Mouse (Mus musculus) limb, embryonic 10.5 days (tissue): ENCODE measurements around the gene Lgi4. TPM values are rescaled to one million over a fixed set of nuclear protein-coding genes. Genes with fewer than 3 reads are reported as not detected.

ENCODE experiments used
- DNase-seq: peaks from one replicate; pipeline ENCODE4 v3.0.0-alpha.2; 2017; ENCODE audit warnings: low spot score
- H3K27ac ChIP-seq: fragments of 300-500 bp; sonication (generic); 2 replicates; pipeline ENCODE4 v1.5.1; 2016; ENCODE audit warnings: mild to moderate bottlenecking
- H3K27me3 ChIP-seq: fragments of 300-500 bp; sonication (generic); 2 replicates; pipeline ENCODE4 v1.6.1; 2016; ENCODE audit warnings: low read depth, mild to moderate bottlenecking; ENCODE audit not compliant: poor library complexity, severe bottlenecking
- H3K36me3 ChIP-seq: fragments of 300-500 bp; sonication (generic); 2 replicates; pipeline ENCODE4 v1.6.1; 2016; ENCODE audit warnings: mild to moderate bottlenecking, moderate library complexity
- H3K4me1 ChIP-seq: fragments of 300-500 bp; sonication (generic); 2 replicates; pipeline ENCODE4 v1.6.1; 2016
- H3K4me3 ChIP-seq: fragments of 300-500 bp; sonication (generic); 2 replicates; pipeline ENCODE4 v1.5.1; 2016; ENCODE audit warnings: mild to moderate bottlenecking, moderate library complexity
- H3K9me3 ChIP-seq: fragments of 300-500 bp; sonication (generic); replicated peaks from 2 replicates; pipeline ENCODE4 v1.6.1; 2016; ENCODE audit warnings: mild to moderate bottlenecking
- WGBS: fragments of 180-500 bp; shearing (Covaris S2); methylation state at CpG from one replicate; pipeline ENCODE4 v1.1.7; 2016; 5-methylcytosine and 5-hydroxymethylcytosine counted together
- polyA plus RNA-seq: library from polyadenylated mRNA; unstranded; fragments of >200 nt; fragmentation: Nextera tagmentation; extraction: Ambion mirVana; gene quantifications from 2 replicates; pipeline ENCODE4 v1.2.1, GENCODE M21; 2016

The Lgi4 gene
- polyA plus RNA-seq, 1 experiment from 2014 or later: 0.16 TPM

- H3K27me3 ChIP-seq: peaks cover 67% of the 10 kb centered on the region
- 47% methylated on average over 8 of the region's 8 CpGs for WGBS
These were observed 18.1 kb upstream of the Lgi4 start for GRCm38 (mm10) chr7:31041023-31041407.

GRCm38 (mm10) chr7:31041662-31042315, 17.4 kb upstream of the Lgi4 start:
- Histone ChIP-seq H3K4me1 (peaks cover 13% of the 10 kb centered on the region), H3K27me3 (peaks cover 71% of the 10 kb centered on the region), H3K9me3 (no peaks in the 10 kb centered on the region), H3K4me3 (peak overlapping the region; percentile 39), H3K36me3 (no peaks in the 10 kb centered on the region), H3K27ac (peak overlapping the region; percentile 12; the same call in 1 of the 2 replicates)
- WGBS: 2% methylated on average over 28 of the region's 28 CpGs
- DNase-seq: no peak

More at GRCm38 (mm10) chr7:31041023-31041407, 18.1 kb upstream of the Lgi4 start:
- H3K27ac ChIP-seq: no peak overlapping the region
- H3K36me3 ChIP-seq: no peaks in the 10 kb centered on the region
- peaks cover 13% of the 10 kb centered on the region for H3K4me1 ChIP-seq
- no peaks in the 10 kb centered on the region for H3K9me3 ChIP-seq
- DNase-seq: no peak
- H3K4me3 ChIP-seq: peak overlapping the region; percentile 39; the same call in 1 of the 2 replicates

- H3K4me3 ChIP-seq: peak within 1 kb of the TSS; percentile 39
- WGBS: 37% methylated on average over 10 of the region's 10 CpGs
- peak within 1 kb of the TSS; percentile 12; the same call in 1 of the 2 replicates for H3K27ac ChIP-seq
- peaks cover 75% of the 10 kb centered on the region for H3K27me3 ChIP-seq
- peaks cover 13% of the 10 kb centered on the region for H3K4me1 ChIP-seq
- no peaks in the 10 kb centered on the region for H3K9me3 ChIP-seq
- no peaks in the 10 kb centered on the region for H3K36me3 ChIP-seq
- DNase-seq: no peak
These were observed 16.7 kb upstream of the Lgi4 start, which contains the start of gene Fxyd5 for GRCm38 (mm10) chr7:31042431-31042910. TSS of gene Fxyd5 (minus strand) at chr7:31042481.

- H3K27me3 ChIP-seq: peaks cover 92% of the 10 kb centered on the region
- H3K9me3 ChIP-seq: no peaks in the 10 kb centered on the region
- DNase-seq: no peak
- 20% methylated on average over 5 of the region's 5 CpGs for WGBS
- H3K4me3 ChIP-seq: peak overlapping the region; percentile 37
- H3K27ac ChIP-seq: no peak overlapping the region
- peaks cover 42% of the 10 kb centered on the region for H3K4me1 ChIP-seq
- no peaks in the 10 kb centered on the region for H3K36me3 ChIP-seq
These were observed 9.9 kb upstream of the Lgi4 start for GRCm38 (mm10) chr7:31049135-31049845.

- peaks cover 92% of the 10 kb centered on the region for H3K27me3 ChIP-seq
- H3K27ac ChIP-seq: no peak overlapping the region
- peaks cover 47% of the 10 kb centered on the region for H3K4me1 ChIP-seq
- peak overlapping the region; percentile 37 for H3K4me3 ChIP-seq
- DNase-seq: no peak
- 2% methylated on average over 12 of the region's 15 CpGs for WGBS
- H3K9me3 ChIP-seq: no peaks in the 10 kb centered on the region
- H3K36me3 ChIP-seq: no peaks in the 10 kb centered on the region
These were observed 9.3 kb upstream of the Lgi4 start for GRCm38 (mm10) chr7:31049846-31050281.

GRCm38 (mm10) chr7:31050487-31050886, 8.7 kb upstream of the Lgi4 start:
- Histone ChIP-seq H3K9me3 (no peaks in the 10 kb centered on the region), H3K4me3 (peak overlapping the region; percentile 37), H3K36me3 (no peaks in the 10 kb centered on the region), H3K27me3 (peaks cover 89% of the 10 kb centered on the region), H3K27ac (no peak overlapping the region), H3K4me1 (peaks cover 54% of the 10 kb centered on the region)
- no peak for DNase-seq
- WGBS: 8% methylated on average over 6 of the region's 6 CpGs

- Histone ChIP-seq H3K36me3 (no peaks in the 10 kb centered on the region), H3K27me3 (peaks cover 86% of the 10 kb centered on the region), H3K27ac (no peak overlapping the region), H3K9me3 (no peaks in the 10 kb centered on the region), H3K4me1 (peaks cover 58% of the 10 kb centered on the region), H3K4me3 (peak overlapping the region; percentile 37)
- WGBS: 3% methylated on average over 9 of the region's 9 CpGs
- DNase-seq: no peak
These were observed 8.2 kb upstream of the Lgi4 start for GRCm38 (mm10) chr7:31050921-31051320.

- H3K27me3 ChIP-seq: peaks cover 81% of the 10 kb centered on the region
- H3K9me3 ChIP-seq: no peaks in the 10 kb centered on the region
- WGBS: 2% methylated on average over 28 of the region's 28 CpGs
- H3K4me1 ChIP-seq: peaks cover 61% of the 10 kb centered on the region
- DNase-seq: no peak
- H3K27ac ChIP-seq: no peak within 1 kb of the TSS
- peak within 1 kb of the TSS; percentile 37 for H3K4me3 ChIP-seq
- no peaks in the 10 kb centered on the region for H3K36me3 ChIP-seq
These were observed 7.7 kb upstream of the Lgi4 start, which contains the start of gene Fxyd7 for GRCm38 (mm10) chr7:31051321-31052021. TSS of gene Fxyd7 (minus strand) at chr7:31051467.

GRCm38 (mm10) chr7:31052251-31052635, 6.9 kb upstream of the Lgi4 start:
- Histone ChIP-seq H3K4me3 (peak overlapping the region; percentile 37), H3K27ac (no peak overlapping the region), H3K36me3 (no peaks in the 10 kb centered on the region), H3K27me3 (peaks cover 80% of the 10 kb centered on the region), H3K9me3 (no peaks in the 10 kb centered on the region), H3K4me1 (peaks cover 61% of the 10 kb centered on the region)
- WGBS: 3% methylated on average over 22 of the region's 22 CpGs
- no peak for DNase-seq

- Histone ChIP-seq H3K27ac (no peak overlapping the region), H3K36me3 (no peaks in the 10 kb centered on the region), H3K27me3 (peaks cover 74% of the 10 kb centered on the region), H3K4me3 (peak overlapping the region; percentile 37), H3K4me1 (peaks cover 61% of the 10 kb centered on the region), H3K9me3 (no peaks in the 10 kb centered on the region)
- WGBS: under 1% methylated on average over 34 of the region's 34 CpGs
- DNase-seq: peak; percentile 69
These were observed 6.3 kb upstream of the Lgi4 start for GRCm38 (mm10) chr7:31052636-31053434.

- Histone ChIP-seq H3K4me1 (peaks cover 61% of the 10 kb centered on the region), H3K9me3 (no peaks in the 10 kb centered on the region), H3K27me3 (peaks cover 63% of the 10 kb centered on the region), H3K36me3 (no peaks in the 10 kb centered on the region), H3K27ac (no peak overlapping the region; the same call in 1 of the 2 replicates), H3K4me3 (no peak overlapping the region)
- no peak for DNase-seq
- 33% methylated on average over 10 of the region's 10 CpGs for WGBS
These were observed 5.2 kb upstream of the Lgi4 start for GRCm38 (mm10) chr7:31053882-31054447.
